Mouse (Mus musculus) olfactory bulb, adult 2 months (tissue): ENCODE results near the gene Psme2.

Experiments
- CTCF ChIP-seq: fragments of 200-500 bp; IDR thresholded peaks from 2 replicates; pipeline ENCODE4 v1.5.1; 2012; ENCODE audit warnings: low read depth, mild to moderate bottlenecking, low read length, moderate library complexity; ENCODE audit not compliant: insufficient read depth
- POLR2A ChIP-seq: fragments of 200-500 bp; IDR thresholded peaks from 2 replicates; pipeline ENCODE4 v1.6.1; 2012; ENCODE audit warnings: mild to moderate bottlenecking, low read depth, low read length, moderate library complexity; ENCODE audit not compliant: insufficient read depth

DNA sequence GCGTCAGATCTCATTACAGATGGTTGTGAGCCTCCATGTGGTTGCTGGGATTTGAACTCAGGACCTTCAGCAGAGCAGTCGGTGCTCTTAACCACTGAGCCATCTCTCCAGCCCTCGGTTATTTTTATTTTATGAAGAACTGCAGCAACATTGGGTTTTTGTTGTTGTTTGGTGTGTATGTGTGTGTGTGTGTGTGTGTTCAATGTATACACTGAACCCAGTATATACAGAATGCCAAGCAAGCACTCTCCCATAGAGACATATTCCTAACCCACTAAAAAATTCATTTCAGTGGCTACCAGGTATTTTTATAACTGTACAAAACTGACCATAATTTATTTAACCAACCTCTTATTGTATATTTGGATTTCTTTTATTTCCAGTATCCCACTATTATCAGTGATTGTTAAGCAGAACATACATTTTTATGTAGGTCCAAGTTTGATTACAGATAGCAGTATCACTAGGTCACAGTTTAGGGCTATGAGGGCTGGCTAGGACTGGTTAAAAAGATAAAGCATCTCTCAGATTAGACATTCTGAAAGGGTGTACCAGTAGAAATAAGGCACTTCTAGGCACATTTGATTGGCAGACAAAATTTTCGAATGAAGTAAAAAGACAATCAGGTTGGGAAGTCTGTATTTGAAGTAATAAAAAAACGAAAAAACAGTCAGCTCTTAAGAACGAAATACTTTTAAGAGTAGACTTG, 32.0 kb downstream of the Psme2 start:
- TF ChIP-seq POLR2A, result no peak
- no peak for TF ChIP-seq CTCF
